Mouse (Mus musculus) hindbrain, embryonic 12.5 days (tissue): Measurements from ENCODE around the gene Nipal1. TPM values are rescaled to one million over a fixed set of nuclear protein-coding genes. Genes with fewer than 3 reads are reported as not detected.

ENCODE experiments used
- ATAC-seq: fragments of 200-750 bp; cut with Nextera tagmentation; 2 replicates; pipeline ENCODE4 v1.8.0; 2017; ENCODE audit warnings: moderate TSS enrichment; ENCODE audit not compliant: low FRiP score
- H3K27ac ChIP-seq: fragments of 300-500 bp; sonication (generic); 2 replicates; pipeline ENCODE4 v1.5.1; 2016; ENCODE audit warnings: mild to moderate bottlenecking
- H3K27me3 ChIP-seq: fragments of 300-500 bp; sonication (generic); 2 replicates; pipeline ENCODE4 v1.6.1; 2016; ENCODE audit warnings: mild to moderate bottlenecking
- H3K36me3 ChIP-seq: fragments of 300-500 bp; sonication (generic); 2 replicates; pipeline ENCODE4 v1.6.1; 2016; ENCODE audit warnings: mild to moderate bottlenecking
- H3K4me1 ChIP-seq: fragments of 300-500 bp; sonication (generic); 2 replicates; pipeline ENCODE4 v1.6.1; 2016
- H3K4me2 ChIP-seq: fragments of 300-500 bp; sonication (generic); replicated peaks from 2 replicates; pipeline ENCODE4 v1.6.1; 2016; ENCODE audit warnings: mild to moderate bottlenecking
- H3K4me3 ChIP-seq: fragments of 300-500 bp; sonication (generic); 2 replicates; pipeline ENCODE4 v1.5.1; 2016; ENCODE audit warnings: mild to moderate bottlenecking
- H3K9ac ChIP-seq: fragments of 300-500 bp; sonication (generic); 2 replicates; pipeline ENCODE4 v1.6.1; 2016; ENCODE audit warnings: mild to moderate bottlenecking, moderate library complexity
- H3K9me3 ChIP-seq: fragments of 300-500 bp; sonication (generic); replicated peaks from 2 replicates; pipeline ENCODE4 v1.6.1; 2016; ENCODE audit warnings: mild to moderate bottlenecking
- WGBS: fragments of 180-500 bp; shearing (Covaris S2); methylation state at CpG from one replicate; pipeline ENCODE4 v1.1.7; 2016; 5-methylcytosine and 5-hydroxymethylcytosine counted together
- polyA plus RNA-seq: library from polyadenylated mRNA; unstranded; fragments of >200 nt; fragmentation: Nextera tagmentation; extraction: Ambion mirVana; gene quantifications from 2 replicates; pipeline ENCODE4 v1.2.1, GENCODE M21; 2016

The Nipal1 gene
- polyA plus RNA-seq, 1 experiment from 2014 or later, result 0.62 TPM

GRCm38 (mm10) chr5:72646996-72647395 is 599 bp upstream of the Nipal1 start:
- Histone ChIP-seq H3K4me3 (peak overlapping the region; percentile 47), H3K27me3 (peaks cover 39% of the 10 kb centered on the region), H3K9ac (0 out of 2 replicates have a peak overlapping the region, but pooled peaks have one; percentile 27), H3K27ac (no peak overlapping the region), H3K36me3 (no peaks in the 10 kb centered on the region), H3K4me1 (peaks cover 8% of the 10 kb centered on the region), H3K4me2 (peak overlapping the region; percentile 95), H3K9me3 (no peaks in the 10 kb centered on the region)
- WGBS, result 31% methylated on average over 10 of the region's 10 CpGs
- no peak; the same call in 1 of the 2 replicates for ATAC-seq

- Histone ChIP-seq H3K4me1 (peaks cover 8% of the 10 kb centered on the region), H3K9ac (0 out of 2 replicates have a peak overlapping the region, but pooled peaks have one; percentile 15), H3K36me3 (no peaks in the 10 kb centered on the region), H3K4me3 (peak overlapping the region; percentile 47), H3K9me3 (no peaks in the 10 kb centered on the region), H3K4me2 (peak overlapping the region; percentile 95), H3K27ac (no peak overlapping the region), H3K27me3 (peaks cover 39% of the 10 kb centered on the region)
- 5% methylated on average over 18 of the region's 18 CpGs for WGBS
- peak; percentile 79 for ATAC-seq
Observed at GRCm38 (mm10) chr5:72647958-72648595, 482 bp downstream of the Nipal1 start.

GRCm38 (mm10) chr5:72648987-72649735 is 1.6 kb downstream of the Nipal1 start:
- ATAC-seq, result no peak
- Histone ChIP-seq H3K9me3 (no peaks in the 10 kb centered on the region), H3K36me3 (no peaks in the 10 kb centered on the region), H3K27me3 (peaks cover 39% of the 10 kb centered on the region), H3K4me1 (peaks cover 8% of the 10 kb centered on the region), H3K4me3 (no peak overlapping the region), H3K27ac (no peak overlapping the region), H3K9ac (no peak overlapping the region), H3K4me2 (no peak overlapping the region)
- WGBS, result 84% methylated on average over 9 of the region's 9 CpGs

- Histone ChIP-seq H3K4me1 (peaks cover under 1% of the 10 kb centered on the region), H3K9me3 (no peaks in the 10 kb centered on the region), H3K27me3 (peaks cover 13% of the 10 kb centered on the region), H3K27ac (no peak overlapping the region), H3K36me3 (no peaks in the 10 kb centered on the region), H3K9ac (no peak overlapping the region), H3K4me3 (no peak overlapping the region), H3K4me2 (no peak overlapping the region)
- WGBS, result 66% methylated on average over 10 of the region's 10 CpGs
- no peak for ATAC-seq
Observed at GRCm38 (mm10) chr5:72653068-72653674, 5.6 kb downstream of the Nipal1 start.

GRCm38 (mm10) chr5:72656270-72656791 is 8.7 kb downstream of the Nipal1 start:
- 61% methylated on average over 7 of the region's 7 CpGs for WGBS
- no peak overlapping the region for H3K9ac ChIP-seq
- no peak for ATAC-seq
- no peak overlapping the region for H3K4me2 ChIP-seq
- H3K27me3 ChIP-seq, result no peaks in the 10 kb centered on the region
- no peak overlapping the region for H3K4me3 ChIP-seq
- H3K9me3 ChIP-seq, result no peaks in the 10 kb centered on the region
- no peaks in the 10 kb centered on the region for H3K36me3 ChIP-seq
- no peaks in the 10 kb centered on the region for H3K4me1 ChIP-seq
- H3K27ac ChIP-seq, result no peak overlapping the region

- H3K36me3 ChIP-seq, result no peaks in the 10 kb centered on the region
- H3K4me2 ChIP-seq, result no peak overlapping the region
- no peak for ATAC-seq
- H3K27me3 ChIP-seq, result no peaks in the 10 kb centered on the region
- no peak overlapping the region for H3K4me3 ChIP-seq
- H3K27ac ChIP-seq, result no peak overlapping the region
- no peaks in the 10 kb centered on the region for H3K4me1 ChIP-seq
- WGBS, result 87% methylated on average over 13 of the region's 13 CpGs
- no peak overlapping the region for H3K9ac ChIP-seq
- H3K9me3 ChIP-seq, result no peaks in the 10 kb centered on the region
Observed at GRCm38 (mm10) chr5:72658375-72658774, 10.8 kb downstream of the Nipal1 start.

- no peak overlapping the region for H3K9ac ChIP-seq
- WGBS, result 93% methylated on average over 6 of the region's 6 CpGs
- ATAC-seq, result no peak
Observed at GRCm38 (mm10) chr5:72661051-72661781, 13.6 kb downstream of the Nipal1 start.

GRCm38 (mm10) chr5:72664126-72664525 is 16.5 kb downstream of the Nipal1 start:
- no peak overlapping the region for H3K9ac ChIP-seq
- ATAC-seq, result no peak
- H3K4me2 ChIP-seq, result no peak overlapping the region
- no peak overlapping the region for H3K4me3 ChIP-seq
- H3K36me3 ChIP-seq, result no peaks in the 10 kb centered on the region
- H3K4me1 ChIP-seq, result no peaks in the 10 kb centered on the region
- H3K27ac ChIP-seq, result no peak overlapping the region
- whole genome bisulfite sequencing, result 81% methylated on average over 5 of the region's 5 CpGs
- H3K27me3 ChIP-seq, result no peaks in the 10 kb centered on the region
- no peaks in the 10 kb centered on the region for H3K9me3 ChIP-seq

More at GRCm38 (mm10) chr5:72661051-72661781, 13.6 kb downstream of the Nipal1 start:
- H3K4me3 ChIP-seq, result no peak overlapping the region
- H3K4me1 ChIP-seq, result no peaks in the 10 kb centered on the region
- no peaks in the 10 kb centered on the region for H3K27me3 ChIP-seq
- H3K9me3 ChIP-seq, result no peaks in the 10 kb centered on the region
- H3K27ac ChIP-seq, result no peak overlapping the region
- no peaks in the 10 kb centered on the region for H3K36me3 ChIP-seq
- H3K4me2 ChIP-seq, result no peak overlapping the region

GRCm38 (mm10) chr5:72664854-72665253 is 17.3 kb downstream of the Nipal1 start:
- Histone ChIP-seq H3K9ac (no peak overlapping the region), H3K27me3 (no peaks in the 10 kb centered on the region), H3K27ac (no peak overlapping the region), H3K4me3 (no peak overlapping the region), H3K4me1 (no peaks in the 10 kb centered on the region), H3K4me2 (no peak overlapping the region), H3K9me3 (no peaks in the 10 kb centered on the region), H3K36me3 (no peaks in the 10 kb centered on the region)
- ATAC-seq, result no peak
- WGBS, result 47% methylated on average over 3 of the region's 3 CpGs

- Histone ChIP-seq H3K9ac (no peak overlapping the region), H3K27me3 (no peaks in the 10 kb centered on the region), H3K4me1 (no peaks in the 10 kb centered on the region), H3K9me3 (no peaks in the 10 kb centered on the region), H3K27ac (no peak overlapping the region), H3K4me3 (no peak overlapping the region), H3K36me3 (no peaks in the 10 kb centered on the region), H3K4me2 (no peak overlapping the region)
- WGBS, result 27% methylated on average over 5 of the region's 5 CpGs
- no peak for ATAC-seq
Observed at GRCm38 (mm10) chr5:72665281-72665680, 17.7 kb downstream of the Nipal1 start.

- no peak overlapping the region for H3K4me3 ChIP-seq
Observed at GRCm38 (mm10) chr5:72666428-72666827, 18.8 kb downstream of the Nipal1 start.

GRCm38 (mm10) chr5:72668351-72668750 is 20.8 kb downstream of the Nipal1 start:
- WGBS, result 89% methylated on average over 9 of the region's 9 CpGs
- no peaks in the 10 kb centered on the region for H3K4me1 ChIP-seq
- no peak overlapping the region for H3K4me2 ChIP-seq
- H3K36me3 ChIP-seq, result no peaks in the 10 kb centered on the region
- ATAC-seq, result no peak
- no peaks in the 10 kb centered on the region for H3K9me3 ChIP-seq
- H3K27me3 ChIP-seq, result no peaks in the 10 kb centered on the region
- H3K27ac ChIP-seq, result no peak overlapping the region
- no peak overlapping the region for H3K9ac ChIP-seq
- H3K4me3 ChIP-seq, result no peak overlapping the region

More at GRCm38 (mm10) chr5:72666428-72666827, 18.8 kb downstream of the Nipal1 start:
- no peak overlapping the region for H3K4me2 ChIP-seq
- peak; percentile 58; the same call in 1 of the 2 replicates for ATAC-seq
- 77% methylated on average over 7 of the region's 7 CpGs for WGBS
- H3K4me1 ChIP-seq, result no peaks in the 10 kb centered on the region
- no peak overlapping the region for H3K27ac ChIP-seq
- H3K9ac ChIP-seq, result no peak overlapping the region
- no peaks in the 10 kb centered on the region for H3K36me3 ChIP-seq
- H3K27me3 ChIP-seq, result no peaks in the 10 kb centered on the region
- H3K9me3 ChIP-seq, result no peaks in the 10 kb centered on the region
